Mouse (Mus musculus): ENCODE results near the gene Cyb5d2. TPM values are rescaled to one million over a fixed set of nuclear protein-coding genes. Genes with fewer than 3 reads are reported as not detected.

The Cyb5d2 gene
- polyA plus RNA-seq, 1 experiment = 0.90 TPM

GRCm38 (mm10) chr11:72736320-72736719 lies 59.6 kb downstream of the Cyb5d2 start:
- no peak for TF ChIP-seq GATA1 (IDR thresholded peaks at IDR 0.05; ENCODE audit: low read length)

GRCm38 (mm10) chr11:72735519-72735860 lies 60.5 kb downstream of the Cyb5d2 start:
- no peak for TF ChIP-seq GATA1 (IDR thresholded peaks at IDR 0.05; ENCODE audit: low read length)

- TF ChIP-seq GATA1 (IDR thresholded peaks at IDR 0.05; ENCODE audit: low read length) = no peak
These were observed 61.0 kb downstream of the Cyb5d2 start for GRCm38 (mm10) chr11:72734840-72735518.

GRCm38 (mm10) chr11:72733736-72734135 lies 62.2 kb downstream of the Cyb5d2 start:
- TF ChIP-seq GATA1 (IDR thresholded peaks at IDR 0.05; ENCODE audit: low read length) = no peak

Other genes with a start within 250 kb of the Cyb5d2 start
- 0.25 and 0.27 TPM in 2 replicates for gene Spns3, start 245.6 kb downstream of the Cyb5d2 start, polyA plus RNA-seq (2012)
- 30.7 and 33.5 TPM in 2 replicates for gene Ube2g1, start 188.9 kb downstream of the Cyb5d2 start, polyA plus RNA-seq (2012)
- 18.3 and 19.2 TPM in 2 replicates for gene Ankfy1, start 106.1 kb downstream of the Cyb5d2 start, polyA plus RNA-seq (2012)
- gene Zzef1, start 84 bp upstream of the Cyb5d2 start, polyA plus RNA-seq (2012) = 7.6 and 8.7 TPM in 2 replicates
- gene Atp2a3, start 165.0 kb upstream of the Cyb5d2 start, polyA plus RNA-seq (2012) = 13.9 and 15.7 TPM in 2 replicates
- gene P2rx1, start 203.0 kb upstream of the Cyb5d2 start, polyA plus RNA-seq (2012) = 5.8 and 14.4 TPM in 2 replicates
- gene Camkk1, start 222.9 kb upstream of the Cyb5d2 start, polyA plus RNA-seq (2012) = 3.8 TPM in 2 replicates

All from G1E-ER4 (cell line).